Mouse (Mus musculus): Measurements from ENCODE around the gene Spocd1. TPM values are rescaled to one million over a fixed set of nuclear protein-coding genes. Genes with fewer than 3 reads are reported as not detected.

The Spocd1 gene
- polyA plus RNA-seq, 1 experiment from 2014 or later = not detected

GRCm38 (mm10) chr4:129918901-129919300 lies 10.1 kb upstream of the Spocd1 start:
- Histone ChIP-seq H3K36me3 (replicated peaks) (no peaks in the 10 kb centered on the region), H3K4me1 (replicated peaks) (peaks cover 27% of the 10 kb centered on the region), H3K4me2 (no peak overlapping the region), H3K4me3 (replicated peaks) (no peak overlapping the region), H3K27me3 (peaks cover 3% of the 10 kb centered on the region; the same call in 1 of the 2 replicates), H3K9ac (no peak overlapping the region), H3K27ac (replicated peaks) (no peak overlapping the region), H3K9me3 (replicated peaks) (no peaks in the 10 kb centered on the region)
- no peak for ATAC-seq (ENCODE audit: insufficient read depth)
- 46% methylated on average over 3 of the region's 3 CpGs for WGBS (ENCODE audit: insufficient replicate concordance)

DNA sequence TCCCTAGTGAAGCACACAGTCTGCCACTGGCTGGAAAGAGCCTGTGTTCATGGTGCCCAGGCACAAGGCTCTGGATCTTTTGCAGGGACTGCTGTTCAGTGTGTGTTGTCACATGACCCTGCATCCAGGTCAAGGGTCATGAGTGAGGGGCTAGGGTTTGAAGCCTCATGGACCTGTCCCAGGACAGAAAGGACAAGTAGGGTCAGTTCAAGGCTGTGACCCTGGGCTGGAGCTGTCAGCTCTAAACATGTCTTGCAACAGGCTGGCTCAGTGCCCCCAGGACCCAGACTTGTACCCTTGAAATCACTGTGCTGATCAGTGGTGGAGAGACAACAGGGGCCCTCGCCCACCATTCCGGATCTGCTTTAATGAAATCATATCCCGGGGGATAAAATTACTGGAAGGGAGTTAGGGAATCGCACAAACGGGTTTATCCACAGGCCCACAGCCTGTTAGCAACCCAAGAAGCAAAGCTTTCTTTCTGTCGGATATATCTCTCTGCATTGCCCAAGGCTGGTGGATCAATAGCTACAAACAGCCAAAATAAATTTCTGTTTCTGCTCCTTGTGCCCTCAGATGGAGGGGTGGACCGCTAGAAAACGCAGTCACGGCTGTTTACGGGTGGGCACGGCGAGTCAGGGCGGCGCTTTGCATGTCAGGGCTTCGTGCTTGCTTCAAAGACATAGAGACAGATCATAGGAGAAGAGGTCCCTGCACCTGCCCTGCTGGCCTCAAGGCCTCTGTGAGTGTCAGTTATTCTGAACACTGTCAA lies 8.3 kb upstream of the Spocd1 start:
- Histone ChIP-seq H3K4me3 (replicated peaks) (no peak overlapping the region), H3K4me2 (no peak overlapping the region), H3K9me3 (replicated peaks) (no peaks in the 10 kb centered on the region), H3K27ac (replicated peaks) (no peak overlapping the region), H3K27me3 (peaks cover 3% of the 10 kb centered on the region; the same call in 1 of the 2 replicates), H3K9ac (no peak overlapping the region), H3K4me1 (replicated peaks) (peaks cover 20% of the 10 kb centered on the region), H3K36me3 (replicated peaks) (no peaks in the 10 kb centered on the region)
- ATAC-seq (ENCODE audit: insufficient read depth) = no peak
- 73% methylated on average over 15 of the region's 15 CpGs for WGBS (ENCODE audit: insufficient replicate concordance)

DNA sequence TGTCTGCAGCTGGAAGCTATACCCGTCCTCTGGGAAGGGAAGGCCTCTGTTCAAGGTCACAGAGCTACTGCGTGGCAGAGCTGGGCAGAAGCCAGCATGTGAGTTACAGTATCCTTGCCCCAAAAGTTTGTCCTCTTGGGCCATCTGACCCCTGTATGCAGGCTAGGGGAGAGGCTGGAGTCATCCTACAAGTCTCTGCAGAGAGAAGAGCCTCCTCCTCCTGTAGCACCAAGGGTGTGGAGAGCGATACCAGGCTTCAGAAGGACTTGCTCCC lies 7.8 kb upstream of the Spocd1 start:
- Histone ChIP-seq H3K9me3 (replicated peaks) (no peaks in the 10 kb centered on the region), H3K36me3 (replicated peaks) (no peaks in the 10 kb centered on the region), H3K4me2 (no peak overlapping the region), H3K9ac (no peak overlapping the region), H3K4me1 (replicated peaks) (peaks cover 20% of the 10 kb centered on the region), H3K4me3 (replicated peaks) (no peak overlapping the region), H3K27ac (replicated peaks) (no peak overlapping the region), H3K27me3 (peaks cover 3% of the 10 kb centered on the region; the same call in 1 of the 2 replicates)
- no peak for ATAC-seq (ENCODE audit: insufficient read depth)
- 62% methylated on average over 3 of the region's 3 CpGs for WGBS (ENCODE audit: insufficient replicate concordance)

GRCm38 (mm10) chr4:129924143-129924542 lies 4.9 kb upstream of the Spocd1 start:
- Histone ChIP-seq H3K36me3 (replicated peaks) (no peaks in the 10 kb centered on the region), H3K4me3 (replicated peaks) (no peak overlapping the region), H3K4me1 (replicated peaks) (peaks cover 25% of the 10 kb centered on the region), H3K9ac (no peak overlapping the region), H3K4me2 (no peak overlapping the region), H3K27me3 (no peaks in the 10 kb centered on the region), H3K9me3 (replicated peaks) (no peaks in the 10 kb centered on the region), H3K27ac (replicated peaks) (no peak overlapping the region)
- no peak for ATAC-seq (ENCODE audit: insufficient read depth)
- 62% methylated on average over 8 of the region's 8 CpGs for WGBS (ENCODE audit: insufficient replicate concordance)

DNA sequence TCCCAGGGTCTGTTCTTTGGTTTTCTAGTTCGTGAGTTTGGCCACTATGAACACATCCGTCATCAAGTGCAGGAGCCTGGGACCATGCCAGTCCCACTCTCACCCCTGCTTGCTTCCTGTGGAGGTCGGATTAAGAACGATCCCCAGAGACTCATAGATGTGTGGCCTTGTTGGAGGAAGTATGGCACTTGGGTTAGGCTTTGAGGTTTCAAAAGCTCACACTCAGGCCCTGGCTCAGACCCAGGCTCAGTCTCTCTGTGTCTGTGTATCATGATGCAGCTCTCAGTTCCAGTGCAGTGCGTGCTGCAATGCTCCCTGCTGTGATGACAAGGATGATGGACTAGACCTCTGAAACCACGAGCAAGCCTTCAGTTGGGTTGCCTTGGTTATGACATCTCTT lies 4.4 kb upstream of the Spocd1 start:
- no peak for ATAC-seq (ENCODE audit: insufficient read depth)
- Histone ChIP-seq H3K4me1 (replicated peaks) (peaks cover 25% of the 10 kb centered on the region), H3K36me3 (replicated peaks) (no peaks in the 10 kb centered on the region), H3K27ac (replicated peaks) (no peak overlapping the region), H3K9ac (no peak overlapping the region), H3K27me3 (no peaks in the 10 kb centered on the region), H3K4me3 (replicated peaks) (no peak overlapping the region), H3K4me2 (no peak overlapping the region), H3K9me3 (replicated peaks) (no peaks in the 10 kb centered on the region)
- WGBS (ENCODE audit: insufficient replicate concordance) = 23% methylated on average over 6 of the region's 6 CpGs

DNA sequence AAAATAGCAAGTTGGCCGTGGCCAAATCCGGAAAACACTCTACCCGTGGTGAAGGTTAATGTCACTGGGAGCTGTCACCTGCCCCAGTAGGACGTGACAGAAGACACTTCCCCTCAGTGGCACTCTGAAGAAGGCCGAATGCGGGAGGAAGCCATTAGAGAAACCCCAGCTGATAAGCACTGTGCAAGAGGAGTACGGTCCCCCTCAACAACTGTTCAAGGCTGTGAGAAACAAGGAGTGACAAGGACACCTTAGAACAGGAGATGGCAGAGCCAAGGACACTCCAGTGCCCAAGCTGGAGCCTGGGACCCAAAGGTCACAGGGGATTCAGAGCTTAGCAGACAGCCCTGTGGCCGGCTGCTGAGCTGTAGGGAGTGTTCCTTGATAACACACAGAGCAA lies 2.5 kb upstream of the Spocd1 start:
- Histone ChIP-seq H3K9ac (no peak overlapping the region), H3K27me3 (no peaks in the 10 kb centered on the region), H3K36me3 (replicated peaks) (no peaks in the 10 kb centered on the region), H3K4me1 (replicated peaks) (peaks cover 13% of the 10 kb centered on the region), H3K4me2 (no peak overlapping the region), H3K4me3 (replicated peaks) (no peak overlapping the region), H3K27ac (replicated peaks) (no peak overlapping the region), H3K9me3 (replicated peaks) (no peaks in the 10 kb centered on the region)
- 7% methylated on average over 8 of the region's 8 CpGs for WGBS (ENCODE audit: insufficient replicate concordance)
- no peak for ATAC-seq (ENCODE audit: insufficient read depth)

DNA sequence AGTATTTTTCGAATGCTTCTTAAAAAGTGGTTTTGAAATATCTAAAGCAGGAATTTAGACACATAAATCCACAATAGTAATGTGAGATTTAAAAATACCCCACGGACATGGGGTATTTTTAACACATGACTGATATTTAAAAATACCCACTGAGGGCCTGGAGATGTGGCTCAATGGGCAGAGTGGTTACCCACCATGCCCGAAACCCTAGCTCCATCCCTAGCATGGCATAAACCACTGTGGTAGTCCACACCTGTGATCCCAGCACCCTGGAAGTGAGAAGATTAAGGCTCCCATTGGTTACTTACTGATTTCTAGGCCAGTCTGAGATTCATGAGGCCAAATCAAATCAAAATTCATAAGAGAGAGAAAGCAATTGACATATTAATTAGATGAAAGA lies 2.0 kb upstream of the Spocd1 start:
- ATAC-seq (ENCODE audit: insufficient read depth) = no peak
- Histone ChIP-seq H3K4me2 (no peak overlapping the region), H3K36me3 (replicated peaks) (no peaks in the 10 kb centered on the region), H3K9me3 (replicated peaks) (peaks cover 3% of the 10 kb centered on the region; the same call in 1 of the 2 replicates), H3K27ac (replicated peaks) (no peak overlapping the region), H3K4me3 (replicated peaks) (no peak overlapping the region), H3K9ac (no peak overlapping the region), H3K4me1 (replicated peaks) (peaks cover 13% of the 10 kb centered on the region), H3K27me3 (no peaks in the 10 kb centered on the region)
- WGBS (ENCODE audit: insufficient replicate concordance) = 55% methylated on average over 3 of the region's 3 CpGs

DNA sequence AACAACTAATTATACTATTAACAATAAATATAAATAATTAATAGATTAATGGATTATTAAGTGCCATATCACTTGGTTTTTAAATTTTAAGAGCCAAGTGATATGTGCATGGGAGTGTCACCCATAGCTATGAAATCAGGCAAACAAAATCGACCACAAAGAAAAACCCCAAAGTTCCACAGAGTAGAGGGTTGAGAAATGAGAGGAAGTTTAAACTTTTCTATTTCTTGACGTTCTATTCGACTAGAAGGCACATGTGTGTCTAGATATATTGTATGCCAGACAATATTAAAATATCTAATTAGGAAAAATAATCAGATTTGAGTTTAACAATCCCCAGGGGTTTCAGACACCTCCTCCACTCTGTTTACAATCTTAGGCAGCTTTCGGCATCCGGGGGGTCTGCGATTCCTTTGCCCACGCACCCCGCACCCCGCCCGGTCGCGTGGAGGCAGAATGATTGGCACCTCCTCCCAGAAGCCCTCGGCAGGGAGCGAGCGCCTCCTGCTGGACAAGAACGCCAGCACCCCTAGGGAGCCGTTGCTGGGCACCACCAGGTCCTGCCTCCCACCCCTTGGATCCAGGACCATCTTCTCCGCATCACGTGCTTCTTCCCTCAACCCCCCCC lies 811 bp upstream of the Spocd1 start:
- WGBS (ENCODE audit: insufficient replicate concordance) = 2% methylated on average over 19 of the region's 19 CpGs
- peaks cover 13% of the 10 kb centered on the region for H3K4me1 ChIP-seq (replicated peaks)
- H3K27ac ChIP-seq (replicated peaks) = no peak overlapping the region
- no peaks in the 10 kb centered on the region for H3K36me3 ChIP-seq (replicated peaks)
- H3K4me2 ChIP-seq = peak overlapping the region; percentile 56
- peaks cover 3% of the 10 kb centered on the region; the same call in 1 of the 2 replicates for H3K9me3 ChIP-seq (replicated peaks)
- H3K27me3 ChIP-seq = no peaks in the 10 kb centered on the region
- H3K4me3 ChIP-seq (replicated peaks) = peak overlapping the region; percentile 18; the same call in 1 of the 2 replicates
- H3K9ac ChIP-seq = no peak overlapping the region
- no peak for ATAC-seq (ENCODE audit: insufficient read depth)

- 54% methylated on average over 14 of the region's 14 CpGs for WGBS (ENCODE audit: insufficient replicate concordance)
Measured at GRCm38 (mm10) chr4:129933696-129934095, 4.6 kb downstream of the Spocd1 start.

GRCm38 (mm10) chr4:129934177-129934855 lies 5.3 kb downstream of the Spocd1 start:
- WGBS (ENCODE audit: insufficient replicate concordance) = 62% methylated on average over 16 of the region's 16 CpGs
- H3K9me3 ChIP-seq (replicated peaks) = peaks cover 3% of the 10 kb centered on the region; the same call in 1 of the 2 replicates
- ATAC-seq (ENCODE audit: insufficient read depth) = no peak

More at GRCm38 (mm10) chr4:129933696-129934095, 4.6 kb downstream of the Spocd1 start:
- Histone ChIP-seq H3K36me3 (replicated peaks) (no peaks in the 10 kb centered on the region), H3K4me1 (replicated peaks) (no peaks in the 10 kb centered on the region), H3K4me2 (no peak overlapping the region), H3K4me3 (replicated peaks) (no peak overlapping the region), H3K27ac (replicated peaks) (no peak overlapping the region), H3K9ac (no peak overlapping the region), H3K9me3 (replicated peaks) (peaks cover 3% of the 10 kb centered on the region; the same call in 1 of the 2 replicates), H3K27me3 (no peaks in the 10 kb centered on the region)
- ATAC-seq (ENCODE audit: insufficient read depth) = no peak

GRCm38 (mm10) chr4:129951359-129951821 lies 22.3 kb downstream of the Spocd1 start:
- Histone ChIP-seq H3K27ac (replicated peaks) (no peak overlapping the region), H3K36me3 (replicated peaks) (no peaks in the 10 kb centered on the region), H3K4me1 (replicated peaks) (no peaks in the 10 kb centered on the region), H3K9me3 (replicated peaks) (no peaks in the 10 kb centered on the region), H3K9ac (no peak overlapping the region), H3K27me3 (peaks cover 9% of the 10 kb centered on the region), H3K4me2 (no peak overlapping the region), H3K4me3 (replicated peaks) (no peak overlapping the region)
- ATAC-seq (ENCODE audit: insufficient read depth) = no peak
- 61% methylated on average over 6 of the region's 6 CpGs for WGBS (ENCODE audit: insufficient replicate concordance)

More at GRCm38 (mm10) chr4:129934177-129934855, 5.3 kb downstream of the Spocd1 start:
- H3K9ac ChIP-seq = no peak overlapping the region
- H3K4me2 ChIP-seq = no peak overlapping the region
- H3K27me3 ChIP-seq = no peaks in the 10 kb centered on the region
- H3K27ac ChIP-seq (replicated peaks) = no peak overlapping the region
- no peak overlapping the region for H3K4me3 ChIP-seq (replicated peaks)
- H3K36me3 ChIP-seq (replicated peaks) = no peaks in the 10 kb centered on the region
- H3K4me1 ChIP-seq (replicated peaks) = no peaks in the 10 kb centered on the region

Measured in liver, embryonic 15.5 days (tissue).